Mouse (Mus musculus) kidney, adult 9 months (tissue): ENCODE measurements around the gene Ssh1.

ENCODE experiments used
- DNase-seq: peaks from one replicate; pipeline ENCODE4 v3.0.0; 2022

Ssh1 gene

DNA sequence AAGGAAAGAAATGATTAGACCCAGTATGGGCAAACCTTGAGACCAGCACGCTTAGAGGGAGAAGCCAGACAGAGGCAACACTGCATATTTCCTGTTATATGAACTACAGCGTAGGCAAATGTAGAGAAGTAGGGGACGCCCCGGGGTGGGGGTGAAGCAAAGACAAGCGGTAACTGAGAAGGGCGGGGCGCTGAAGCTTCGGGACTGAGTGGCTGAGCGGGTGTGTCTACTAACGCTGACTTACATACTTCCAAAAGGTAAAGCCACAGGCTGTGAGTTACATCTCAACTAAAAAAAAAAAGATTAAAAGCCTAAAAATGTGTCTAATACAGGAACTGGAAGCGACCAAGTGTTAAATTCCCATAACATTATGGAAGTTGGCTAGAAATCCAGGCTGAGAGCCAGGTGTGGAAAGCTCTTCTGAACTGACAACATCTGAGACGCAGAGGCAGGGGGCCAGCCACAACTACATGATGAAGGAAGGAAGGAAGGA is 1.3 kb downstream of the Ssh1 start:
- DNase-seq: no peak

DNA sequence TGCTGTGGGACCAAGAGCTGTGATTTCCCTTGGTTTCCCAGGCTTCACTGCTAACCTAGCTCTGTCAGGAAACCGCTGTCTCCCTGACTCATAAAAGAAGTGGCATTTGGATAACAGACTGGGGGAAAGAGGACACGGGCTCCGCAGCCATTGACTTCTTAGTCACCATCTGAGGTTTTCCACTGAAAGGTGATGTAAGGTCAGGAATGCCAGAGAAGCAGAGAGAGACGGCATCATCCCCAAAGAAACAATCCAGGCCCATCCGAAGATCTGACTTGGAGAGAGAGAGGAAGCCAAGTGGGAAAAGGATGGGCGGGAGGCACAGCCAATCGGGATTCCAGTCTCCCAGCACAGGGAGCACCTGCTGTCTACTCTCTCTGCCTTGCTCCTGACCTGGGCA is 2.6 kb downstream of the Ssh1 start:
- no peak for DNase-seq

DNA sequence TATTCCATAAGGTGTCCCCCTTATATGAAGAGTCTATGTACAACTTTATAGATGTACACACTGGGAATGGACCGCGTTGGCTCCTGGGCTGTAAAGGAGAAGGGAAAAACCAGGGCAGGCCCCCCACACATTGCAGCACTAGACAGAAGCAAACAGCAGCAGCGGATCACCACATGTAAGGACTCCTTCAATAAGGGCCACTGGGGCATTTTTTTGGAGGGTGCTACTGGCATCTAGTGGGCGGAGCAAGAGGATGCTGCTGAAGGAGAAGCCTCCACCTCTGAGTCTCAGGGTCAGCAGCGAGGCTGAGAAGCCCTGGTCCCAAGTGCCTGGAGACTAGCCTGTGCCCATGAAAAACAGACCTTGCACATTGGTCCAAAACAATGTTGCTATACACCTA is 3.1 kb downstream of the Ssh1 start:
- DNase-seq: no peak

DNA sequence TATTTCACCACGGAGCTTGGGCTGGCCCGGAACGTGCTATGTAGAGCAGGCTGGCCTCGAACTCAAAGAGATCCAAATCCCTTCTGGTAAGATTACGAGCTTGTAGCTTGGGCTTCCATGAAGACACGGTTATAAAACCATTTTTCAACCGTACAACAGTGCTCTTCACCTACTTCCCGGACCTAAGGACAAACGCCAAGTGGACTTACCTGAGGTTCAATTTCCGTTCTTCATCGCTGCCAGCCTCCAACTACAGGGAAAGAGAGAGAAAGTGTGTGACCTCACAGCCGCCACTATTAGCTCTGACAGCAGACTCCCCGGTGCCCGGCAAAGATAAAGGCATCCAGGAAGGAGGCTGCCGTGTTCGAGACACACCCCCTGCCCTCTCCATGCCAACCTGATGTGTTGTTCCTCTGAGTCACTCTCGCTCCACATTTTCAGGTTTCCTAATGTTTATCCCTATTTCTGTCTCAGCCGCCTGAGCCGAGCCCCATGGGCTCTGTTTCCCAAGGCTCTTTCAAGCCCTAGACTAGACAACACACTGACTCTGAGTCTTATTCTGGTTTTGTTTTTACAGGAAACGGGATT is 4.2 kb downstream of the Ssh1 start:
- DNase-seq: no peak

DNA sequence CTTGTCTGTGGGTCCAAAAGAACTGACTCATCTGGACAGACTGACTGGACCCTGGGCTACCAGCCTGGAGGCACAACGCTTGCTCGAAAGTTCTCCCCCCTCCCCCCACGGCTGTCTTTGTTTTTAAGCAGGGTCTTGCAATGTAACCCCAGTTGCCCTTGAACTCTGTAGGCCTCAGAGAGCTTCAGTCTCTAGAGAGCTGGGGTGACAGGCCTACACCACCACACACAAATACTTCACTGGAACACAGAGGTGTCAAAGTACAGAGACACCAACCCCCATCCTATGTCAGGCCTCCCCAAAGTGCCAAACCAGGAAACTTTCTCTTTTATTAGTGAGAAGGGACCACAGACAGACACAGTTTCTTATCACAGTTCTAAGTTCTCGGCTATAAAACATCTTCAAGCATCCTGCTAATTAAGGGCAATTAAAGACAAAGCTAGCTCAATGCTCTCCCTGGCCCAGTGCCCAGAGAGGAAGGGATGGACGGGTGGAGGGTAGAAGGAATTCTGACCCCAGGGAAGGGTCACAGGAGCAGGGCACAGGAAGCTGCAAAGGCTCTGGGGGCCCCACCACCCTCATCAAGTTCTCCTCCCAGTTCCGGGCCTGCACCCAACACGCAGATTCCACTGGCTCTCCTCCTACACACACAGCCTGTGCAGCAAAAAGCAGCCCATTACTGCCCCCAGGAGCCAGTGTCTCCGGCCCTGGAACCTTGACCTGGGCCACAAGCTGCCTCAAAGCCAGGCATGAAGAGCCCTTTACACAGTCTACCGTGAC is 7.3 kb downstream of the Ssh1 start:
- DNase-seq: peak; percentile 86

DNA sequence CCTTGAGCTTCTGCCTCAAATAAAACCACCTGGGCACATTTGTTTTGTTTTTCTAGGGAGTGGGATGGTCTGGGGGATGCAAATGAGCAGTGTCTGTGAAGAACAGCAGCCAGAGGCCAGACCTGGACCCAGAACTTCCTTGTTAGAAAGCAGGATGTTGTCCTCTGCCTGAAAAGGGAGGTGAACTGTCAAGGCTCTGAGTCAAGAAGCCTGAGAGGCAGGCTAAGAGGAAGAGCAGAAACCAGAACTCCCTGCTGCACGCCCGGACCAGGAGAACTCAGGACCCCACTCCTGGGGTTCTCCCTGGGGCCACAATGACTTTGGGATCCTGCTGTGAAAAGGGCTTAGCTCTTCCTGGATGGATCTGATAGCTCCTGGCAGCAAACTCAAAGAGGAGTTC is 8.0 kb downstream of the Ssh1 start:
- no peak for DNase-seq

DNA sequence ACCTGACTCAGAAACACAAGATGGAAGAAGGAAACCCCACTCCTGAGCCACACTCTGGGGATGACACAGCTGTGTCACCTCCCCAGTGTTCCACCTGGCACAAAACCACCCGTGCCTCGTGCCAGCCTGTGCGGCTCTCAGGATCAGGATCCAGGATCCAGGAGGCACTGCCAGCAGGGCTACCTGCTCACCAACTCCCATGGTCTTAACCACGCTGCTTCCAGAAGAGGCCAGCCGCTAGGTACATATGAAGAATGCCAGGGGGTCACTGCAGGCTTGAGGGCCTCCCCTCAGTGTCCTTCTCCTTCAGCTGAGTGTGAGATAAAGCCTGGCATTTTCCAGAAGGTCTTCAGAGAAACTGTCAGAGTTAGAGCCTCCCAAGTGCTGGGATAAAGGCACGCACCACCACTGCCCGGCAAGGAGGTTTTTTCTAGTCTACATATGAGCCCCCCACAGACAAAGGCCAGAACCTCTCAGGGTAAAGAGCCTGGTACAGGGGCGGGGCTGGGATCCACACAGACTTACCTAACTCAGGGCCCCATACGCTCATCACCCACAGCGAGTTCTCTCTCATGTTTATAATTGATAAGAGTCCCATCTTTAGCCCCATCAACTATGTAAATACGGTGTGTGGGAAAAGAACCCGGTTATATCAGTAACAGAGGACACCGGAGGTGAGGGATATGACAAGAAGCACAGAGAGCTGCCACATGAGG is 9.5 kb downstream of the Ssh1 start:
- DNase-seq: no peak

DNA sequence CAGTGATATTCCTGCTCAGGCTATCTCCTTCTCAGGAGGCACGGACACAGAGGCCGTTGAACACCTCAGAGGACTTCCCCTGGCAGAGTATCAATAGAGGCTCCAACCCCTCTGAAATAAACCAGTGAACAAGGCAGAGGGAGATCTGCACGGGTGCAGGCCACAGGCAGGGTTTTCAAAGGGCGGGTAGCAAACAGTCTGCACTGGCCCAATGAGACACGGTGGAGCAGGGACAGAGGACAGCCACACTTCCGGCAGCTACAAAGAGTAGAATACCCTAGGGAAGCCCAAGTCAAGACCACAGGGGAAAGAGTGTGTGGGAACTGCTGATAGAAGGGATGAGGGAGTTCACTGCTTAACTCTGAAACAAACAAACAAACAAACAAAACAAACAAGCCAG is 10.2 kb downstream of the Ssh1 start:
- DNase-seq: no peak

DNA sequence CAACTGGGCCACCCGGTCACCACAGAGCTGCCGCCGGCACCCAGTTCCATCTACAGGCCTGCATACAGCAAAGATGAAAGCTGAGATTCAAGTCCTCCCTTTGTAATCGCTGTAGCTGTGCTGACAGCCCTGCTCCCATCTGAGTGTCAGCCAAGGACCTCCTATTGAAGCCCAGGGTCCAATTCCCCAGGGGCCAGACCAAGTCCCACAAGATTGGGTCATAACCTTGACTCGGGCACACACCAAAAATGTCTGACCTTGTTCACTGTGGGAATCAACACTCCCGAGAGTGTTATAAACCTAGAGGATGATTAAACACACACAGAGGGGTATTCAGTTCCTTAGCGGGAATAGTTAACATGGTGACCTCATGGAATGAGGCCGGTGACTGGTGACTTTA is 11.9 kb downstream of the Ssh1 start:
- DNase-seq: no peak

DNA sequence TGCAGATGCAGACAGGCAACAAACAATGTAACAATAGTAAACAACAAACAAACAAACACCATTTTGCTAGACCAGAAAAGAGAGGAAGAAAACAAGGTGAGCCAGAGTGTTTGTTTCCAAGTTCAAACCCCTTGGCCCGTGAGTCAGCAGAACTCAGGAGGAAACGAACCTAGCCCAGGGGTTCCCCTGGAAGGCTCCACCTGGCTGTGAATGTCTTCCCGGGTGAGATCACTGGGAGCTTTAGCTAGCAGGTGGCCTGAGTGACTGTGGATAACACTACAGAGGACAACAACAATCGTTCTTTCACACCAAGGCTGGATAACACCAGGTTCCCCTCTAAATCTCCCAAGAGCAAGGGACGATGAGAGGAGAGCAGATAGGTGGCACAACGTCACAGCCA is 12.5 kb downstream of the Ssh1 start:
- DNase-seq: no peak

DNA sequence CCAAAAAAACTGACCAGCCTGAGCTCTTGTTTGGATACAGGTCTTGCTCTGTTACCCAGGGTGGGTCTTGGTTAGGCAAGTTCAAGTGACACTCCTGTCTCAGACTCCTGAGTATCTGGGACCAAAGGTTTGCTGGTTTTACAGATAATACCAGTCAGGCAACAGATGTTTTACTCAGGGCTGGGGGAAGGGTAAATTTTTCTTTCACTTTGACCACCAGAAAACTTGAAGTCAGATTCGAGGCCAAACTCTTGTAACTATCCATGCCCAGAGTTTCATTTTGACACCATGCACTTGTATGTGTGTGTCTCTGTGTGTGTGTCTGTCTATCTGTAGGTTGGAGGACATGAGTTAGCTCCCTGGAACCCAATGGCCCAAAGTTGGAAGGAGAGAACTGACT is 13.2 kb downstream of the Ssh1 start:
- DNase-seq: no peak

DNA sequence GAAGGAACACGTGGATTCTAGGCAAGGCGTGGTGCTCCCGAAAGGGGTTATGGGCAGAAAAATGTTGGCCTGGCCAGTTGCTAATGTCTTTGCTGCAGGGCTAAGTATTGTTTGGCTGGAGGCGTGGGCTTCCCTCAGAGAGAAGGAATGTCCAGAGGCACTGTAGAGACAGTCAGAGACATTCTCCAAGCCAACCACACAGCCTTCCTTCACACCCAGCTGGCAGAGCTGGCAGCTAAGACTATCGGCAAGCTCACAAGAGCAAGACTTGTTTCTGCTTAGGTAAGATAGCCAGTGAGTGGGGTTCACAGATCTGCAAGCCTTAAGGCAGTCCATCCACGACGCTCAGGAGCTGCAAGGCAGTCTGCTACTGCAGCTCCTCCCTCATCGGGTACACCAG is 16.4 kb downstream of the Ssh1 start:
- no peak for DNase-seq

DNA sequence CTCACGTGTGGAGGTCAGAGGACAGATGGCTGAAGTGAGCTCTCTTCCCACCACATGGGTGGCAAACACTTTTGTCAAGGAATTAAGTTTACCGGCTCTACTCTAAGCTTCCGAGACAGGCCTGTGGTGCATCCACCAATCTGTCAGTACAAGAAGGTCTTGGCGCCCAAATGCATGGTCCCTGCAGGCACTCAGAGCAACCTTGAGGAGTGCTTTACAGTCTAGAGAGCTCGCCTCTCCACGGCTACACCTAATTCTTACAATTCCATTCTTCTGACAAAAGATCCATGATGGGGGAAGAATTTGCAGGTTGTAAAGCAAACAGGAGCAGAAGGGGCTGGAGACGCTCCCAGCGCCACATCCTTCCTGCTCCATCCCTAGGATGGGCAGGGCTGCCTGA is 17.1 kb downstream of the Ssh1 start:
- DNase-seq: no peak

DNA sequence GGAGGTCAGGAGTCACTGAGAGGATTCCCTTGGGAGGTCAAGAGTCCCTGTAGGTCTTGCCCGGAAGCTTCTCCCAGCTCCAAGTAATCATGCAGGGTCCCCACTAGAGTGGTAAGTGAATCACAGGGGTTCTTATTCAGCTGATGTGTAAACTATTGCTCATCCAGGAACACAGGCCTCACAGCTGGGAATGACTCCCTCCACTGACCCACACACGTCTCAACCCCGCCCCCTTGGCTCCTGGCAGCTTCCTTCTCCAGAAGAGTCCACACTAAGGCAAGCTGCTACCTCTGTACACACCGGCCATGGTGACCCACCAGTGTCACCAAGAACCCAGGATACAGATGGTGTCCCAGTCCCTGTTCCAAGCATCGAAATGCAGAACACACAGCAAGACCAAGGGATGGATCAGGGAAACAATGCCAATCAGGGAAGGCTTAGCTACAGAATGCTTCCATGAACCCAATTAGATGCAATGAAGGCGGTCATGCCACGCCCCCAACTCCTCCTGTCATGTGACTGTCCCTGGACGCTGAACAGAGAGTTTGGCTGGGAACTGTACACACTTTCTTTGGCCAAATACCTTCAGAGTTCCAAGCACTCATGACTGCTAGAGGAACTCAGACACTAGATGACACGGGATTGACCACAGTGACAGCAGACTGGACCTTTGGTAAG is 18.0 kb downstream of the Ssh1 start:
- peak; percentile 85 for DNase-seq

DNA sequence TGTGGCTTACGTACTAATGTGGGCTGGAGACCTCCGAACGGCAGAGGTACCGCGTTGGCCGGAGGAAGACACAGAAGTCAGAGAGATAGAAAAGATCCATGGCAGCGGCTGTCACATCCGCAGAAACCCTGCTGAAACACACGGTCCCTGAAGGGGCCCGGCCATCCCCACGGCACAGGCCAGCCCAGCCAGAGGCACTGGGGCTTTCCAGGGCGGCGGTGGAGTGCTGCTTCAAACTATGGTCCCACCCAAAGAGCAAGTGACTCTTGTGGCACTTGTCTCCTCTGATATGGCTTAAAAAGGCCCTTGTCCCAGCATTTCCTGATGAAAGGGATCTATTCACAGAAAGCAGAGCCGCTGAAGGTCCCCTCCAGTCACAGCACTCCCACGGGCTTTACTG is 19.1 kb downstream of the Ssh1 start:
- no peak for DNase-seq

DNA sequence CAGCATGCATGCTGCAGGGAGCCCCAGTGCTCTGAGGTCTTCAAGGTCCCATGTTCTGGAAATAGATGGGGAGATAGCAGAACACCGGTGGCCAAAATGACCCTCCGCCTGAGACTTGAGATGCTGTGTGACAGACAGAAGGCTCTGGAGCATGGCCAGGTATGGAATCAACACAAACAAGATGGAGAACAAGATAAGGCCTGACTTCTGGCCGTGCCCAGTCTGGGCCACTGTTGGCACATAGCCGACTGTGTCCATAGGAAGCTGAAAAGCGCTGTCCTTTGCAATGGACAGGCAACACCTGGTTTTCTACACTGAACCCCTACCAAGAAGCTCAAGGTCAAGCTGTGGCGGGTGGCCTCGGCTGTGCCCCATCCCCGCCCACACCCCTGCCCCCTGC is 19.9 kb downstream of the Ssh1 start:
- no peak for DNase-seq

DNA sequence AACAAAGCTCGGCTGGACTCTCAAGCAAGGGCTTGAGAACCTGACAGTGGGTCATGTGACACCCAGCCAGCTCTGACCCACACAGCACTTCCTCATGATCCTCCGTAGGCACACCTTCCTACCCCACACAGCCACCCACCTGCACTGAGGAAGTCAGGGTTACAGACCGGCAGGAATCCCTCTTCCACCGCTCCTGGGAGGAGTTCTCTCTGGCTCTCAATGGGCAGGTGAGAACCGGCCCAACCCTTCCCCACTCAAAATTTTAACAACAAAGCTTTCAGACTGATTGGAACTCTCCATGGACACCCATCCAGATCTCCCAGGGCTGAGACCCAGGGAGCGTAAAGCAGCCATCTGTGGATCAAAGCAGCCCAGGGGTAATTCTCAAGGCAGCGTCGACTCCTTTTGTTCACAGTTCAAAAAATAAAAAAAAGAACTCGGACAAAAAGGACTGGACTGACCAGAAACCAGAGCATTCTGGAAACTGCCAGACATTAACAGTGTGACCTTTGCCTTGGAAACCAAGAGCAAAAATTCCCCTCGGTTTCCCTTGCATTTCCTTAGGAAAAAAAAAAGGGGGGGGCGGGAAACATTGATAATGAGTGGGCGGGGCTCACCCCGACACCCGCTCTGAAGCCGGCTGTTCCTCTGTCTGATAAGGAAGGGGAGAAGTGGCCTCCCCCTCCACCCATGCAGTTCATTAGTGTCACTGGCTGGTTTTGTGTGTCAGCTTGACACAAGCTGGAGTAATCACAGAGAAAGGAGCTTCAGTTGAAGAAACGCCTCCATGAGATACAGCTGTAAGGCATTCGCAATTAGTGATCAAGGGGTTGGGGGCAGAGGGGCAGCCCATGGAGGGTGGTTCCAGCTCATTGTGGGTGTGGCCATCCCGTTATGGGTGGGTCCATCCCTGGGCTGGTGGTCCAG is 20.8 kb downstream of the Ssh1 start:
- DNase-seq: peak; percentile 77

DNA sequence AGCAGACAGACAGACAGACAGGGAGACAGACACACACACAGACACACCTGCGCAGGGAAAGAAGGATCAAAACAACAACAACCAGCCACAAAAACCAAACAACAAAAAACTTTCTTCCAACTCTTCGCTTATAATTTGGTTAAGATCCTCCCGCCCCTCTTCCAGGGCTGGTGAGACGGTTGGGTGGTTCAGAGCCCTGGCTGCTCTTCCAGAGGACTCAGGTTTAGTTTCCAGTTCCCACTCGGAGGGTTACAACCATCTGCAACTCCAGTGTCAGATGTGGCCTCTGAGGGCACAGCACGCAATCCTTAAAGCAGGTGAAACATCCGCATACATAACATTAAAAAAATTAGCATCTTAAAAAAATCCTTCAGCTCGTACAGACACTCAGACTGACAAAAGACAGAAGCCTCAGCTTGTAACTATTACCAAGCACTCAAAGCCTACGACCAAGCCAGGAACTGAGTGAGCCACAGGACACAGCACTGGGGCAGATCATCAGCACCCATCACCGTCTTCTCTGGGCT is 22.2 kb downstream of the Ssh1 start:
- DNase-seq: peak; percentile 43

DNA sequence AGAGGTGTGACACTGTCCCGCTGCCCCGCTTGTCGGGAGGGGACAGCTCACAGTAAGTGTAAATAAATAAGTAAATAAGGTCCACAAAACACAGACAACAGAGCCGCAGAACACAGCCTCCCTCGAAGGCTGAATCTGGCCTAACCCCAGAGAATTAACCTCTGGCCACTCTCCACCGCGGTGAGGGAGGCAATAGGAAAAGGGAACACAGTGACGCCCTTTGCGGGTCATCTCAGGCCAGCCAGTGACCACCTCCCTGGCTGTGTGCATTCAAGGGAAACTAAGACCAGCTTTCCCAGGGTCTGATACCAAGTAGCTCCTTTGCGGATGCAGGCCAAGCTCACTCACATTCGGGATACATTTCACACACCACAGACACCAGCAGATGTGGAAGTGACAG is 25.3 kb downstream of the Ssh1 start:
- DNase-seq: peak; percentile 75

DNA sequence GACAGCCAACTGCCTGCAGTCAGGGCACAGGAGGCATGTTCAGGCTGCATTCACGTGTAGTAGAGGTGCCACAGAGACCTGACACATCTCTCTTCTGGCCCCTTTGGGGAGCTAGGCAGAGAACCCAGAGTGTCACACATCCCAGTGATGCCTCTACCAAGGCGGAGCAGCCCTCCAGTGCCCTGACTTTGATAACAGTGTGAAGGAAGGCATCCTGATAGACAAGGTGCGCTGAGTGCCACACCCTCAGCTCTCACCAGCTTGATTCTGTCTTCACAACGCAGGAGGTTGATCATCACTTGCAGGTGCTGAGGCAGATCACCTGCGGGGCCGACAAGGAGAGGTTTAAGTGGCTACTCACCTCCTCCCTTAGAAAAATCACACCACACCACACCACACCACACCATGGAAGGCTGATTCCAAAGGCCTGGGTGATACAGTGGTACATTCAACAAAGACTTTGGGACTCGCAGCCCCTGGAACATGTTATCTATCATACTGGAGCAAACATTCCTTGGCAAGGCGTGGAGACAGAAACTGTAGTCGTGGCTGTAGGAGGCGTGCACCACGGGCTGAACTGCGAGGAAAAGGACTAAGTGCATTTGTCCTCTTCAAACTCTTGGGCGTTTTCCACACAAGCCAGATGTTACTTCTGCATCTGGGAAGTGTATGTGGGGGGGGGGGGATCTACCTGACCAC is 27.1 kb downstream of the Ssh1 start:
- DNase-seq: no peak

DNA sequence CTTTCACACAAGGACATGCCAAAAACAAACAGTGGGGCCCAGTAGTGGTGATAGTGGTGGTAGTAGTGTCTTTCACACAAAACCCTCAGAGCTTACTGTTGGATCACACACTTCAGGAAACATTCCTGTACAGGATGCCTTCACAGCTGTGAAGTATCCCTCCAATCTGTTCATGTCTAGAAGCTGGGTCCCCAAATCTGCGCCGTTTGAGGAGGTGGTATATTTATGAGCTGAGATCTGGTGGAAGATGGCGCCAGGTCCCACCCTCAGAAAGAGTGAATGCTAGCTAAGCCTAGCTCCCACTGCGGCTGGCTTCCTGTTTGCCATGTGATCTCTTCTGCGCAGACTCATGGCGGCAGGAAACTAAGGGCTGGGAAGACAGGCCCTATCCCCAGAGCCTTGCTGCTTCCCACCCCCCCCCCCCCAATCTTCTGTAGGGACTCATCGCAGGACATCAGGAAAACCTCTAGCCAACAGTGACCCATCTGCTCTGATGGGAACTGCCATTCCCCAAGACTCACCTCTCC is 28.0 kb downstream of the Ssh1 start:
- DNase-seq: no peak
